Mouse (Mus musculus) frontal cortex, postnatal 36 days (tissue): Measurements from ENCODE around the gene Arl5a.

Source experiments
- DNase-seq, 2 experiments: peaks; one replicate each; pipeline ENCODE4 v3.0.0; 2022; ENCODE audit warnings: low spot score in 2 of 2

Arl5a gene

DNA sequence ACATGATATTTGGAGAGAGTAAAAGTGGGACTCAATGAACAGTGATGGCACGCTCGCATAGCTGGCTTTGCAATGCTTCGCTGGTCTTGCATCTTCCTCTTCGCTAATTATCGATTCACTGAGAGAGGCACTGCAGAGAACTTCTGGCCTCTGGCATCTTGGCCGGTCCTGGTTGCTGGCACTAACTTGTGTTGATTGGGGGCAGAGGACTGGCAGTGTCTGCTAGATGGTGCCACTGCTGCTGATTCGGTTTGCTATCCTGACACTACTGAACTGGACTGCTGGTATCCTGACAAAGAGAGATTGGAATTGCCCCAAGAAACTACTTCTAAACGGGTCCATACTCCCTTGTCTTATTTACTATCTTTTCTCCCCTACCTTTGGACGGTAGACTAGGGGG is 63.6 kb downstream of the Arl5a start:
- DNase-seq: no peak

DNA sequence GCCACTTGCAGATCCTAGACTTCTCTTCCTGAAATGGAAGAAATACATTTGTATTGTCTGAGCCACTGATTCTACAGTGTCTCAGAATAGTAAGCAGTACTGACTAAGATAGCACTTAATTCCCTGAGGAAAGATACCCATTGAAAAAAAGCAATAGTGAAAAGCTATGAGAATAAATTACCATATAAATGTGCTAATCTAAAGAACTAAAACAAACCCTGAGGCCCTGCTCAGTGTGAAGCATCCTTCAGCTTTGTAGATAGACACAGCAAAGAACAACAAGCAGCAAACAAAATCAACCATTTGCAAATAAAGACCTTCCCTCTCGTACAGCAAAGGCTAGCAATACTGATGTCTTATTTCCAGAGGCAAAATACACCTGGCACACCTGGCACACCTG is 65.0 kb downstream of the Arl5a start:
- DNase-seq: no peak

DNA sequence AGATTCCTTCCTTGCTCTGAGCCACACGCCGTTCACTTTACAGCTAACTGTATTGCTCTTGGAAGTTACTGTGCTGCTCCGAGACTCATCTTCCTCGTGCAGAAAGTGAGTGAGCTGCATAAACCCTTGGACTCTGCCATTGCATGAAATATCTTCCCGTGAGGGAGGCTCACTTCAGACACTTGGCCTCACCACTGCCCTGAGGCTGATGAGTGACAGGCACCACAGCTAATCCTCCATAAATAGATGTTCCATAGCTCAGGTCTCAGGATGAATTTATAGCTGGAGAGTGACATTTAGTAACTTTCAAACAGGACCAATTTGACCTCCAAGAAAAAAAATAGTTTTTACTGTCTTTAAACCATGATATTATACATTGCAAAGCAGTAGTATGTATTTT is 66.5 kb downstream of the Arl5a start:
- no peak for DNase-seq

DNA sequence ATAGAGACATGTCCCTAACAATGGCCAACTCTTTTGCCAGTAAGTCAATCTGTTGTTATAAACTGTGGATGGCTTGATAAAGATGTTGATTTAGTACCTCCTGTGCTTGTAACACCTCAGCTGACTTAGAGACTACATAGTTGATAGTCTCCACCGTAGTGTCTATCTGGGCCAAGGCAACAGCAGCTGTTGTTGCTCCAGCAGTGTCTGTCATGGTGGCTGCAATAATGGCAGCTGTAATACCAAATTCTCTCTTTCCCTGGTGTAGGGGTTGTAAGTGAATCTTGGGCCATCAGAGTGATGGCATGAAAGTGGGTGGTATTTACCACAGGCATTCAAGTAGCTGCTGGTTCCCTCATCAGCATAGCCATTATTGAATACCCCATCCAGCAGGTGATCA is 73.7 kb downstream of the Arl5a start:
- DNase-seq: no peak
